Mouse (Mus musculus) midbrain, postnatal 0 days (tissue): Measurements from ENCODE around the gene Mxd4. TPM values are rescaled to one million over a fixed set of nuclear protein-coding genes. Genes with fewer than 3 reads are reported as not detected.

ENCODE experiments used
- ATAC-seq: fragments of 200-750 bp; cut with Nextera tagmentation; 2 replicates; pipeline ENCODE4 v1.8.0; 2017; ENCODE audit warnings: moderate number of reproducible peaks, mild to moderate bottlenecking, moderate TSS enrichment, moderate library complexity; ENCODE audit not compliant: low FRiP score
- DNase-seq: peaks from one replicate; pipeline ENCODE4 v3.0.0-alpha.2; 2015; ENCODE audit warnings: low spot score
- H3K27ac ChIP-seq: fragments of 300-500 bp; sonication (generic); 2 replicates; pipeline ENCODE4 v1.5.1; 2014; ENCODE audit warnings: low read depth, mild to moderate bottlenecking, low read length, mixed read lengths
- H3K27me3 ChIP-seq: fragments of 300-500 bp; sonication (generic); 2 replicates; pipeline ENCODE4 v1.6.1; 2014; ENCODE audit warnings: low read length, control low read depth, mixed read lengths; ENCODE audit not compliant: insufficient read depth
- H3K36me3 ChIP-seq: fragments of 300-500 bp; sonication (generic); 2 replicates; pipeline ENCODE4 v1.6.1; 2014; ENCODE audit warnings: low read length, control low read depth, mixed read lengths; ENCODE audit not compliant: insufficient read depth
- H3K4me1 ChIP-seq: fragments of 300-500 bp; sonication (generic); 2 replicates; pipeline ENCODE4 v1.6.1; 2014; ENCODE audit warnings: mild to moderate bottlenecking, control low read depth, antibody characterized with exemption, low read length, mixed read lengths; ENCODE audit not compliant: insufficient read depth
- H3K4me2 ChIP-seq: fragments of 300-500 bp; sonication (generic); 2 replicates; pipeline ENCODE4 v1.6.1; 2014; ENCODE audit warnings: low read depth, mild to moderate bottlenecking, low read length, mixed read lengths; ENCODE audit not compliant: poor library complexity, severe bottlenecking
- H3K4me3 ChIP-seq: fragments of 300-500 bp; sonication (generic); 2 replicates; pipeline ENCODE4 v1.5.1; 2014; ENCODE audit warnings: low read depth, mild to moderate bottlenecking, low read length, moderate library complexity
- H3K9ac ChIP-seq: fragments of 300-500 bp; sonication (generic); replicated peaks from 2 replicates; pipeline ENCODE4 v1.6.1; 2014; ENCODE audit warnings: mild to moderate bottlenecking, low read length, moderate library complexity, mixed read lengths; ENCODE audit not compliant: poor library complexity, severe bottlenecking
- H3K9me3 ChIP-seq: fragments of 300-500 bp; sonication (generic); 2 replicates; pipeline ENCODE4 v1.6.1; 2016; ENCODE audit warnings: low read length, control low read depth
- CTCF ChIP-seq: IDR thresholded peaks from 2 replicates; pipeline ENCODE4 v1.5.1; 2016; ENCODE audit warnings: antibody characterized with exemption, mild to moderate bottlenecking
- WGBS: fragments of 180-500 bp; shearing (Covaris S2); extraction: QIAGEN DNeasy Blood & Tissue Kit; methylation state at CpG from one replicate; pipeline ENCODE4 v1.1.7; 2014; 5-methylcytosine and 5-hydroxymethylcytosine counted together
- polyA plus RNA-seq: library from polyadenylated mRNA; unstranded; fragments of >200 nt; fragmentation: Nextera tagmentation; extraction: Ambion mirVana; gene quantifications from 2 replicates; pipeline ENCODE4 v1.2.1, GENCODE M21; 2015
- total RNA-seq: library from RNA; depleted of rRNA; stranded (reverse); fragments of >200 nt; gene quantifications from 2 replicates; pipeline ENCODE4 v1.2.3, GENCODE M21; 2014; rRNA removed

Gene Mxd4
- total RNA-seq (87.3 and 90.2 TPM in 2 replicates), polyA plus RNA-seq (16.7 and 18.7 TPM in 2 replicates)

- peak; percentile 100 for DNase-seq
- Histone ChIP-seq H3K4me1 (peaks cover 41% of the 10 kb centered on the region), H3K9ac (peak within 1 kb of the TSS; percentile 91), H3K4me3 (peak within 1 kb of the TSS; percentile 93), H3K36me3 (peaks cover 12% of the 10 kb centered on the region; the same call in 1 of the 2 replicates), H3K27ac (peak within 1 kb of the TSS; percentile 91), H3K4me2 (peak within 1 kb of the TSS; percentile 97), H3K9me3 (no peaks in the 10 kb centered on the region), H3K27me3 (no peaks in the 10 kb centered on the region)
- TF ChIP-seq CTCF: no peak
- under 1% methylated on average over 59 of the region's 60 CpGs for WGBS
- ATAC-seq: peak; percentile 98
Measured at GRCm38 (mm10) chr5:34187601-34188316, at the start of gene Mxd4. TSS of gene Mxd4 (minus strand) at chr5:34187720.

- peaks cover 6% of the 10 kb centered on the region; the same call in 1 of the 2 replicates for H3K36me3 ChIP-seq
- DNase-seq (no peak), ATAC-seq (no peak)
- TF ChIP-seq CTCF: peak; percentile 69
- 55% methylated on average over 10 of the region's 10 CpGs for WGBS
- no peak overlapping the region for H3K4me2 ChIP-seq
- H3K4me1 ChIP-seq: no peaks in the 10 kb centered on the region
- no peak overlapping the region for H3K27ac ChIP-seq
- H3K4me3 ChIP-seq: no peak overlapping the region
- H3K27me3 ChIP-seq: no peaks in the 10 kb centered on the region
- H3K9ac ChIP-seq: no peak overlapping the region
- H3K9me3 ChIP-seq: no peaks in the 10 kb centered on the region
Measured at GRCm38 (mm10) chr5:34235898-34236420, 48.4 kb upstream of the Mxd4 start.

- H3K36me3 ChIP-seq: peaks cover 6% of the 10 kb centered on the region; the same call in 1 of the 2 replicates
- H3K4me1 ChIP-seq: no peaks in the 10 kb centered on the region
- no peak overlapping the region for H3K4me2 ChIP-seq
- no peak for TF ChIP-seq CTCF
- 80% methylated on average over 4 of the region's 4 CpGs for WGBS
- H3K4me3 ChIP-seq: no peak overlapping the region
- no peak overlapping the region for H3K9ac ChIP-seq
- ATAC-seq (no peak), DNase-seq (no peak)
- no peaks in the 10 kb centered on the region for H3K27me3 ChIP-seq
- H3K27ac ChIP-seq: no peak overlapping the region
- no peaks in the 10 kb centered on the region for H3K9me3 ChIP-seq
Measured at GRCm38 (mm10) chr5:34235056-34235455, 47.5 kb upstream of the Mxd4 start.

- Histone ChIP-seq H3K4me1 (no peaks in the 10 kb centered on the region), H3K27me3 (no peaks in the 10 kb centered on the region), H3K9ac (no peak overlapping the region), H3K36me3 (peaks cover 12% of the 10 kb centered on the region; the same call in 1 of the 2 replicates), H3K27ac (no peak overlapping the region), H3K9me3 (no peaks in the 10 kb centered on the region), H3K4me2 (no peak overlapping the region), H3K4me3 (no peak overlapping the region)
- DNase-seq (no peak), ATAC-seq (no peak)
- 85% methylated on average over 6 of the region's 6 CpGs for WGBS
- TF ChIP-seq CTCF: no peak
Measured at GRCm38 (mm10) chr5:34233221-34233515, 45.6 kb upstream of the Mxd4 start.

- H3K4me1 ChIP-seq: no peaks in the 10 kb centered on the region
- no peak overlapping the region for H3K4me2 ChIP-seq
- no peak overlapping the region for H3K27ac ChIP-seq
- DNase-seq (no peak), ATAC-seq (no peak)
- H3K9me3 ChIP-seq: no peaks in the 10 kb centered on the region
- H3K4me3 ChIP-seq: no peak overlapping the region
- H3K9ac ChIP-seq: no peak overlapping the region
- 69% methylated on average over 8 of the region's 8 CpGs for WGBS
- peaks cover 12% of the 10 kb centered on the region; the same call in 1 of the 2 replicates for H3K36me3 ChIP-seq
- no peaks in the 10 kb centered on the region for H3K27me3 ChIP-seq
- no peak for TF ChIP-seq CTCF
Measured at GRCm38 (mm10) chr5:34232481-34233220, 45.1 kb upstream of the Mxd4 start.

- WGBS: 96% methylated on average over 6 of the region's 6 CpGs
- H3K27me3 ChIP-seq: no peaks in the 10 kb centered on the region
- H3K36me3 ChIP-seq: peaks cover 12% of the 10 kb centered on the region; the same call in 1 of the 2 replicates
- H3K4me1 ChIP-seq: no peaks in the 10 kb centered on the region
- H3K4me2 ChIP-seq: no peak overlapping the region
- ATAC-seq (no peak), DNase-seq (no peak)
- TF ChIP-seq CTCF: no peak
- H3K9me3 ChIP-seq: no peaks in the 10 kb centered on the region
- H3K9ac ChIP-seq: no peak overlapping the region
- H3K4me3 ChIP-seq: no peak overlapping the region
- no peak overlapping the region for H3K27ac ChIP-seq
Measured at GRCm38 (mm10) chr5:34231901-34232300, 44.4 kb upstream of the Mxd4 start.
